Mouse (Mus musculus) bone marrow macrophage, adult 2 months (primary cell): ENCODE results near the gene Cdh11. TPM values are rescaled to one million over a fixed set of nuclear protein-coding genes. Genes with fewer than 3 reads are reported as not detected.
A peak's percentile ranks its signal among the peaks of the same experiment; 100 is the strongest.

Source experiments
- H3K27ac ChIP-seq: 2 replicates; pipeline ENCODE4 v1.5.1; 2012; ENCODE audit warnings: low read depth, low read length; ENCODE audit not compliant: insufficient read depth
- H3K4me1 ChIP-seq: 2 replicates; pipeline ENCODE4 v1.6.1; 2012; ENCODE audit warnings: low read length; ENCODE audit not compliant: control insufficient read depth, insufficient read depth
- H3K4me3 ChIP-seq: 2 replicates; pipeline ENCODE4 v1.5.1; 2012; ENCODE audit warnings: mild to moderate bottlenecking, low read length, moderate library complexity; ENCODE audit not compliant: insufficient read depth
- CTCF ChIP-seq: IDR thresholded peaks from 2 replicates; pipeline ENCODE4 v1.5.1; 2012; ENCODE audit warnings: low read depth, mild to moderate bottlenecking, low read length, moderate library complexity
- POLR2A ChIP-seq: IDR thresholded peaks from 2 replicates; pipeline ENCODE4 v1.6.1; 2012; ENCODE audit warnings: mild to moderate bottlenecking, low read depth, low read length, borderline replicate concordance
- polyA plus RNA-seq: library from polyadenylated mRNA; stranded (reverse); fragments of >200 nt; gene quantifications from 2 replicates; pipeline ENCODE4 v1.2.4, GENCODE M21; 2012; ENCODE audit not compliant: missing spikeins, insufficient read depth, insufficient read length

The Cdh11 gene
- 0.47 and 0.60 TPM in 2 replicates for polyA plus RNA-seq

GRCm38 (mm10) chr8:102785592-102786416 lies at the start of gene Cdh11:
Gene Cdh11, minus strand, starts transcription at chr8:102785642.
- no peak for TF ChIP-seq CTCF
- TF ChIP-seq POLR2A: no peak
- H3K27ac ChIP-seq: no peak within 1 kb of the TSS
- no peak within 1 kb of the TSS for H3K4me3 ChIP-seq
- H3K4me1 ChIP-seq: no peaks in the 10 kb centered on the region

GRCm38 (mm10) chr8:102813959-102814358 lies 28.5 kb upstream of the Cdh11 start:
- no peak for TF ChIP-seq CTCF
- no peak for TF ChIP-seq POLR2A
- H3K4me1 ChIP-seq: no peaks in the 10 kb centered on the region
- H3K27ac ChIP-seq: no peak overlapping the region
- no peak overlapping the region for H3K4me3 ChIP-seq

- no peak for TF ChIP-seq POLR2A
- TF ChIP-seq CTCF: no peak
- Histone ChIP-seq H3K4me1 (no peaks in the 10 kb centered on the region), H3K4me3 (no peak overlapping the region), H3K27ac (no peak overlapping the region)
Measured at GRCm38 (mm10) chr8:102790303-102790702, 4.9 kb upstream of the Cdh11 start.

- Histone ChIP-seq H3K27ac (no peak overlapping the region), H3K4me1 (no peaks in the 10 kb centered on the region), H3K4me3 (no peak overlapping the region)
- TF ChIP-seq POLR2A (no peak), CTCF (no peak)
Measured at GRCm38 (mm10) chr8:102786467-102787360, 1.3 kb upstream of the Cdh11 start.

GRCm38 (mm10) chr8:102784835-102785455 lies 497 bp downstream of the Cdh11 start:
- Histone ChIP-seq H3K4me1 (no peaks in the 10 kb centered on the region), H3K27ac (no peak overlapping the region), H3K4me3 (no peak overlapping the region)
- no peak for TF ChIP-seq POLR2A
- no peak for TF ChIP-seq CTCF

- H3K4me1 ChIP-seq: no peaks in the 10 kb centered on the region
- TF ChIP-seq CTCF: no peak
- TF ChIP-seq POLR2A: no peak
- H3K4me3 ChIP-seq: no peak overlapping the region
- H3K27ac ChIP-seq: no peak overlapping the region
Measured at GRCm38 (mm10) chr8:102783821-102784591, 1.4 kb downstream of the Cdh11 start.

- Histone ChIP-seq H3K4me3 (no peak overlapping the region), H3K27ac (no peak overlapping the region)
Measured at GRCm38 (mm10) chr8:102782707-102783489, 2.5 kb downstream of the Cdh11 start.

GRCm38 (mm10) chr8:102780899-102781298 lies 4.5 kb downstream of the Cdh11 start:
- no peak overlapping the region for H3K4me3 ChIP-seq
- no peak for TF ChIP-seq POLR2A
- peak; percentile 91 for TF ChIP-seq CTCF
- no peak overlapping the region for H3K27ac ChIP-seq
- H3K4me1 ChIP-seq: no peaks in the 10 kb centered on the region

More at GRCm38 (mm10) chr8:102782707-102783489, 2.5 kb downstream of the Cdh11 start:
- no peaks in the 10 kb centered on the region for H3K4me1 ChIP-seq
- TF ChIP-seq CTCF (no peak), POLR2A (no peak)

GRCm38 (mm10) chr8:102774594-102774993 lies 10.8 kb downstream of the Cdh11 start:
- H3K4me1 ChIP-seq: no peaks in the 10 kb centered on the region
- H3K27ac ChIP-seq: no peak overlapping the region
- TF ChIP-seq POLR2A (no peak), CTCF (no peak)
- no peak overlapping the region for H3K4me3 ChIP-seq
